Mouse (Mus musculus) hindlimb bud, embryonic 11.5 days (tissue): ENCODE data around the gene Klhl36.

Experiments
- DNase-seq: peaks from one replicate; pipeline ENCODE4 v3.0.0-alpha.2; 2012; ENCODE audit warnings: low read depth, low spot score; ENCODE audit errors: extremely low spot score

Gene Klhl36

GRCm38 (mm10) chr8:119881301-119881700 is 19.2 kb downstream of the Klhl36 start:
- DNase-seq, result no peak

- DNase-seq, result no peak
Observed at GRCm38 (mm10) chr8:119881917-119882316, 19.9 kb downstream of the Klhl36 start.

DNA sequence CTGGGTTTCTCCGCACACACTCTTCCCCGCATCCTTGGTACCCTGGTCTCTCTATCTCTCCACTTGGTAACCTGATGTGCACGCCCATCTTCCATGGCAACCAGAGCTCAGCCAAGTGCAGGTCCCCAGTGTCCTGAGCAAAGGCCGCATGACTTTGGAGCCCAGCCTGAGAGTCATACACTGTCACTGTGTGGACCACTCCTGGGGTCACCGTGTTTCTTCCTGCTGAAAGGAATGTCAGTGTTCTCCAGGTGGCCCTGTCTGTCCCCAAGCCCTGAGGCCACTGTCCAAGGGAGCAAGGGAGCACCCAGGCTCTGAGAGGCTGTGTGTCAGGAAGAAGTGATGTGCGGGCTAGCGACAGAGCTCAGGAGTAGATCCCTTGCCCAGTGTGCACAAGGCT is 21.2 kb downstream of the Klhl36 start:
- no peak for DNase-seq

DNA sequence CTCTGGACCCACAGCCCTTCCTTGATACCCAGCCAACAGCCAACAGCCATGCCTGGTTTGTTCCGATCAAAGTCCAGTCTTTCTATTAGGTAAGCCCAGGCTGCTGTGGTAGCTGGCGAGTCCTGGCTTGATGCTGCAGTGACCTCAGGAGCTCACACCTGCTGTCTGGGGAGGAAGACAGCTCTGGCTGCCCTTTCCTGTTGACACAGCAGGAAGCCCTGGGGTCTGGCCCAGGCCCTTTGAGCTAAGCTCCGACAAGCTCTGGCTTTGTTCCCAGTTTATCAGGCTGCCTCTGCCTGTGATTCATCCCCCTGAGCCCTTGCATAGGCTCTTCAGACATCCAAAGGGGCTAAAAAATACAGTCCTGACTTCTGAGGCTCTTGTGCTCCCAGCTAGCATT is 23.5 kb downstream of the Klhl36 start:
- DNase-seq, result no peak

DNA sequence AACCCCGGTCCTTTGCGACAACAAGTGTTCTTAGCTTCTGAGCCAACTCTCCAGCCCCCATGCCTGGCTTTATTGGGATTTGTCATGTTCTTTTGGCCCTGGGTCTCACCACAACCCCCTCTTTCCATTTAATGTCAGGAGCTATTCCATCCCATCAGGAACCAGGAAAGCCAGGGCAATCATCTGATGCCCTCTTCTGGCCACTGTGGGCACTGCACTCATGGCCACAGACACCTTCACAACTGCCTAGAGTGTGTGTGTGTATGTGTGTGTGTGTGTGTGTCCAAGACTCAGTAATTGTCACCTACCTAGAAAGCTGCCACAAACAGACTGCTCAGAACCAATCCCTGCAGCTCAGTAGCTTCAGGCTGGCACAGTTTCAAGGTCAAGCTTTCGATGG is 25.1 kb downstream of the Klhl36 start:
- no peak for DNase-seq

GRCm38 (mm10) chr8:119888012-119888411 is 25.9 kb downstream of the Klhl36 start:
- DNase-seq, result no peak

- DNase-seq, result no peak
Observed at GRCm38 (mm10) chr8:119897069-119897468, 35.0 kb downstream of the Klhl36 start.

DNA sequence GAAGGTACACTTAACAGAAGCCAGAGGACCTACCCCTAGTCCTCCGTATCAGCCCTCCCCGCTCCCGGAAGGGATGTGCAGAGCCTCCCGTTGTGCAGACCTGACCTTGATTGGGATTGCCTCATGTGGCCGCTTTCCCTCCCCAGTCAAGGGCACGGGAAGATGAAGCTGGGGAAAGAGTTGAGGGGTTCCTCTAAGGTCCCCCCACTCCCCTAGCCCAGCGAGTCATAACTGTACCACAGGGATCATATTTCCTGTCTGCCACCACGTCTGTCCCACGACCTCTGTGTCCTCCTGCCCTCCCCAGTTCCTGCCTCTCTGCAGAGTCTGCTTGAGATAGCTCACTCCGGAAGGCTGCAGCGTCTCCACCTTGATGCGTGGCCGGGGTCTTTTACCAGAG is 35.9 kb downstream of the Klhl36 start:
- no peak for DNase-seq

GRCm38 (mm10) chr8:119901349-119901748 is 39.3 kb downstream of the Klhl36 start:
- no peak for DNase-seq

DNA sequence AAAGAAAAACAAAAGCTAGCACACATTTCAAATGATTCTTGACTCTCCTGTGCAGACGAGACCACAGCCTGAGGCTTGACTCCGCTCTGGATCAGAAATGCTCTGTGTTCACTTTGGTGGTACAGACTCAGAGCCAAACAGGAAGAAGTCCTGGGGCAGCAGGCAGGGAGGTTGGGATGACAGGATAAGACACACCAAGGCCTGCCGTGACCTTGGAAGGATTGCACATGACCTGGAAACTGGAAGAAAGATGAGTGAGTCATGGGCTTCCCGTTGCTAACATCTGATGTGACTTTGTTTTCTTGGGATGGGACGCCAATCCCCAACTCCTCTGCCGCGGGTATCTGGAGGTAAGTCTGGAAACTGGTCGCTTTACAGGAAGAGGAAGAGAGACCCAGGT is 39.9 kb downstream of the Klhl36 start:
- DNase-seq, result no peak

DNA sequence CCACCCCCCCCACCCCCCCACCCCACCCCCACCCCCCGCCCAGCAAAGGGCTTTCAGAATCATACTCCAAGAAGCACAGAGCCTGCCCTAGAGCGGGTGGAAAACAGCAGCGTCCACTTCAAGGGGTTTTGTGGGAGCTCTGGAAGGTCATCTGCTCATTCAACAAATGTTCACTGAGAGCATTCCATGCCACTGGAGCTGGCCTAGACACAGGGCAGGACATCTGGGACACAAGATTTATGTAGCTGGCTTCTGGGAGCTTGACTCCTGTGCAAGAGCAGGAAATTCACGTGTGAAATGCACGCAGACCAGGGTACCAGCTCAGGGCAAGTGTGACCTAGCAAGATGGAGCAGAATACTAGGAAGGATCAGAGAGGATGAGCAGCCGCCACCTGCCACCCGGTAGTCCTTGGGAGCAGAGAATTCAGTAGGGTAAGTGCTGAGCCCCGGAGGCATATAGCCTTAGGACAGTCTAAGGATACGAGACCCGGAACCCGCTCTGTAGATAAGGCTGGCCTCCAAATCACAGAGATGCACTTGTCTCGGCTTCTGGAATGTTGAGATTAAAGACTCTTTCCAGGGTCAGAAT is 42.4 kb downstream of the Klhl36 start:
- no peak for DNase-seq

- DNase-seq, result no peak
Observed at GRCm38 (mm10) chr8:119909944-119910546, 48.0 kb downstream of the Klhl36 start, which contains the start of gene Usp10. Usp10 (plus strand) TSS chr8:119910360.

DNA sequence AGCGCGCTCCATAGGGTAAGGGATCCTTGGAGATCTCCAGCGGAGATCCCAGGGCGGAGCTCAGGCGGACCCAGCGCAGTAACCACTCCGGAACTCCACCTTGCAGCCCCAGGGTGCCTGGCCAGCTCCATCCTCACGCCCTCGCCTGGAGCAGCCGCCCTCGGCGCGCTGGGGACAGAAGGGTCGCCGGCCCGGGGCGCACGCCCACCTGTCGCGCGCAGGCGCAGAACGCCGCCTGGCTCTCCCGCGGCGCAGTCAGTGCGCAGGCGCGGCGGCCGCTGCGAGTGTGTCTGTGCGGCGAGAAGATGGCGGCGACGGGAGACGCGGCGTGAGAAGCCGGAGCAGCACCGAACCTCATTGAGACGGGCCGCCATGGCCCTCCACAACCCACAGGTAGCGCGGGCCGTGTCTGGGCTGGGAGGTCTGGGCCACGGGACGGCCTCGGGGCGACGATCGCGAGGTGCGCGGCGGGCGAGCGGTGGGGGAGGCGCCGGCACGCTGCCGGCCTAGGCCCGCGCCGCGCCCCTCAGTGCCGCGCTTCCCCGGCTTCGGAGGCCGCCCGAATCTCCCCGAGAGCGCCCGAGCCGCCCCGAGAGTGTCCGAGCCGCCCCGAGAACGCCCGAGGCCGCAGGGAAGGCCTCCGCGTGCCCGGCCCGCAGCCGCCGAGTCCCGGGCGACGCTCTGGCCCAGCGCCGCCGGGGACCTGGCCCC is 48.6 kb downstream of the Klhl36 start, which contains the start of gene Gm20388:
Gene Gm20388, plus strand, starts transcription at position 295 of the 711 bp plus-strand sequence.
- DNase-seq, result no peak

DNA sequence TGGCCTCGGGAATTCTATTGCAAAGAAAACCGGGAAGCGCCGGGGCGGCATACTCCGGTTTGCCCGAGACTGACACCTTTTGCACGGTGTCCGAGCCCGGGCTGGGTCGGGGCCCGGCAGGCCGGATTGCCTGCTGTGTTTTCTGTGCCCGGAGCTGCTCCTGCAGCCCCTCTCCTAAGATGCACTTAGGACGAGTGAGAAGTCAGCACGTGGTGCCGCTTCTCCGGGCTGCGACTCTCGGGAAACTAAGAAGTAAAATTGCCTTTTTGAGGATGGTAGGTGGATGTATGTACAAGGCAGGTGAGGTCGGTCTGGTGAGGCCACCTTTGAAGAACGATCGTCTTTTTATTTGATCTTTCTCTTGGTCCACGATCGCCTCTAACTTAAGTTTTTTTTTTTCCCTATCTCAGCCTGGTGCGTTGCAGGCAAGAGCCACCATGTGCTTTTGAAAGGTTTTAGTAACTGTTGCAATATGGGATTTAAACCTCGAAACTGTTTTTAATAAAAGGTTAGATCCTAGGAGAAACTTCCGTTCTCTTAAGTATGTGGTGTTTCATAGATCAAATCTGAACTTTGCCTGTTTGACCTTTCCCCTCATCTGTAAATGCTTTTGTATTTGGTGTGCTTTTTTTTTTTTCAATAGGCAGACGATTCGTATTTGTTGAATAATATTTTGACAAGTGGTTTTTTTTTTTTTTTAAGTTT is 49.3 kb downstream of the Klhl36 start:
- DNase-seq, result no peak

GRCm38 (mm10) chr8:119912643-119913042 is 50.6 kb downstream of the Klhl36 start:
- no peak for DNase-seq

DNA sequence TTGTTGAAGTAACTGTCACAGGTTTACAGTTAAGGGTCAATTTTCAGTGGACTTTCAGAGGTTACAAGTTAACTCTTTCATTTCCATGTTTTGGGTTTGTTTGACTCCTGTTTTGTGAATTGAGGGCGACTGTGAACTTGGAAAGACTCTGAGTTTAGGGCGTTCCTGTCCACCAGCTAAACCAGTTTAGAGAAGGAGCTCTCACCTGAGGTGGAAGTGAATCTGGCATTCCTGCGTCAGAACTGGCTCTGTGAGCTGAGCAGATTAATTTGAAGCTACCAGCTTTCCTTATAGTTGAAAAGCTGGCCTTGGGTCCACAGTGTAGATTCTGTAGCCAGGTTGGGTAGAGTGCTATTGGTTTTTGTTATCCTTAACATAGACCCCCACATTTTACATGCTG is 51.1 kb downstream of the Klhl36 start:
- DNase-seq, result no peak

- no peak for DNase-seq
Observed at GRCm38 (mm10) chr8:119914161-119914560, 52.1 kb downstream of the Klhl36 start.

DNA sequence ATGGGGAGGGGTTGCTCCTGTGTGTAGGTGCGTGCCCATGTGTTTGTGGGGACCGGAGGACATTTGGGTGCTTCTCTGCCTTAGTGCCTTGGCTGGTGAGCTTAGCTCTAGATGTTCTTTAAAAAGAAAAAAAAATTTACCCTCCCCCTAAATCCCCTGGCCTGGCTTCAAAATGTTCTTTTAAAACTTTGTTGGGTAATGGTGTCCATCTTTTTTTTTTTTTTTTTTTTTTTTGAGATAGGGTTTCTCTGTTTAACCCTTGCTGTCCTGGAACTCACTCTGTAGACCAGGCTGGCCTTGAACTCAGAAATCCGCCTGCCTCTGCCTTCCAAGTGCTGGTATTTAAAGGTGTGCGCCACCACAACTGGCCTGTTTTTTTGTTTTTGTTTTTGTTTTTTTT is 53.2 kb downstream of the Klhl36 start:
- no peak for DNase-seq

GRCm38 (mm10) chr8:119916237-119916892 is 54.3 kb downstream of the Klhl36 start:
- no peak for DNase-seq

DNA sequence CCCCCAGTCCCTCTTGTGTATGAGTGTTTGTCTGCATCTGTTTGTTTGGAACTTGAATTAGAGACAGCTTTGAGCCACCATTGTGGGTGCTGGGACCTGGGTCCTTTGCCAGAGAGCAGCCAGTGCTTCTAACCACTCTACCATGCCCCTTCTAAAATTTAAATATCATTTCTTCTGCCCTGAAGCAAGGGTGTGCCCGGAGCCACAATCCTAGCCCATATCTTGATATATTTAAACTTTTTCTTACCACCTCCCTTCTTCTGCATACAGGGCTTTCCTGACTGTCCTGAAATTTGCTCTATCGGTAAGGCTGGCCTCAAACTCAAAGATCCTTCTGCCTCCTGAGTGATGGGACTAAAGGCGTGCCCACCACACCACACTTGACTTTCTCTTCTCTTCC is 55.3 kb downstream of the Klhl36 start:
- no peak for DNase-seq

DNA sequence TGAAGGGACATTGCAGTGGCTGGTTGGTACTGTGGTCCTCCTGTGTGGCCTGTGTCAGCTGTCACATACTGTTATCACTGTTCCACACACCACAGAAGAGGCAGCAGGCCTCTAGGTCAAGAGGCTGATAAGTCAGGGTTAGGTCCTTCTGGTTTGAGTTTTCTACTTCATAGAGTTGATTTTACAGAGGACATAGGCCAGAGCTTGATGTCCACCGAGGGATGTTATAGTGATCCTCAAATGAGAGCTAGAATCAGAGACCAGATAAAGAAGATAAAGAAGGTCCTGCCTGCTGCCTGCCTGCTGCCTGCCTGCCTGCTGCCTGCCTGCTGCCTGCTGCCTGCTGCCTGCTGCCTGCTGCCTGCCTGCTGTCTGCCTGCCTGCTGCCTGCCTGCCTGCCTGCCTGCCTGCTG is 56.1 kb downstream of the Klhl36 start:
- DNase-seq, result no peak
